Mouse (Mus musculus): Measurements from ENCODE around the gene Cldn12. TPM values are rescaled to one million over a fixed set of nuclear protein-coding genes. Genes with fewer than 3 reads are reported as not detected.
A peak's percentile ranks its signal among the peaks of the same experiment; 100 is the strongest.

The Cldn12 gene
- polyA plus RNA-seq, 1 experiment from 2014 or later: 18.2 TPM

GRCm38 (mm10) chr5:5486071-5486470, 28.7 kb downstream of the Cldn12 start:
- no peaks in the 10 kb centered on the region for H3K9me3 ChIP-seq
- ATAC-seq (replicated peaks): no peak
- H3K27me3 ChIP-seq: no peaks in the 10 kb centered on the region
- no peaks in the 10 kb centered on the region for H3K36me3 ChIP-seq
- H3K27ac ChIP-seq (replicated peaks): no peak overlapping the region
- 30% methylated on average over 3 of the region's 3 CpGs for WGBS
- H3K4me1 ChIP-seq: no peaks in the 10 kb centered on the region
- H3K4me2 ChIP-seq (replicated peaks): no peak overlapping the region
- no peak overlapping the region for H3K9ac ChIP-seq (replicated peaks)
- no peak overlapping the region for H3K4me3 ChIP-seq

GRCm38 (mm10) chr5:5483254-5483858, 31.4 kb downstream of the Cldn12 start:
- Histone ChIP-seq H3K4me2 (replicated peaks) (no peak overlapping the region), H3K4me3 (no peak overlapping the region), H3K9me3 (no peaks in the 10 kb centered on the region), H3K27me3 (no peaks in the 10 kb centered on the region), H3K36me3 (no peaks in the 10 kb centered on the region), H3K27ac (replicated peaks) (no peak overlapping the region), H3K9ac (replicated peaks) (no peak overlapping the region), H3K4me1 (no peaks in the 10 kb centered on the region)
- 80% methylated on average over 9 of the region's 9 CpGs for WGBS
- ATAC-seq (replicated peaks): no peak

GRCm38 (mm10) chr5:5481662-5482061, 33.1 kb downstream of the Cldn12 start:
- Histone ChIP-seq H3K36me3 (no peaks in the 10 kb centered on the region), H3K27ac (replicated peaks) (no peak overlapping the region), H3K4me2 (replicated peaks) (no peak overlapping the region), H3K9me3 (no peaks in the 10 kb centered on the region), H3K4me3 (no peak overlapping the region), H3K27me3 (no peaks in the 10 kb centered on the region), H3K9ac (replicated peaks) (no peak overlapping the region), H3K4me1 (no peaks in the 10 kb centered on the region)
- WGBS: 0% methylated on average over 1 of the region's 1 CpGs
- 0 out of 2 replicates have a peak, but pooled peaks have one; percentile 43 for ATAC-seq (replicated peaks)

GRCm38 (mm10) chr5:5479043-5479442, 35.7 kb downstream of the Cldn12 start, which contains the start of gene 1700015F17Rik:
Gene 1700015F17Rik (minus strand): TSS chr5:5479143.
- H3K9me3 ChIP-seq: no peaks in the 10 kb centered on the region
- no peak for ATAC-seq (replicated peaks)
- H3K4me2 ChIP-seq (replicated peaks): no peak within 1 kb of the TSS
- H3K27me3 ChIP-seq: no peaks in the 10 kb centered on the region
- no peak within 1 kb of the TSS for H3K4me3 ChIP-seq
- no peaks in the 10 kb centered on the region for H3K36me3 ChIP-seq
- no peak within 1 kb of the TSS for H3K27ac ChIP-seq (replicated peaks)
- no peaks in the 10 kb centered on the region for H3K4me1 ChIP-seq
- 88% methylated on average over 6 of the region's 6 CpGs for WGBS
- no peak within 1 kb of the TSS for H3K9ac ChIP-seq (replicated peaks)

GRCm38 (mm10) chr5:5476133-5476532, 38.6 kb downstream of the Cldn12 start:
- no peaks in the 10 kb centered on the region for H3K27me3 ChIP-seq
- ATAC-seq (replicated peaks): no peak
- H3K9me3 ChIP-seq: no peaks in the 10 kb centered on the region
- no peak overlapping the region for H3K4me3 ChIP-seq
- WGBS: 91% methylated on average over 4 of the region's 4 CpGs
- no peaks in the 10 kb centered on the region for H3K4me1 ChIP-seq
- no peak overlapping the region for H3K27ac ChIP-seq (replicated peaks)
- no peak overlapping the region for H3K4me2 ChIP-seq (replicated peaks)
- H3K9ac ChIP-seq (replicated peaks): no peak overlapping the region
- no peaks in the 10 kb centered on the region for H3K36me3 ChIP-seq

- no peak for ATAC-seq (replicated peaks)
- 77% methylated on average over 1 of the region's 1 CpGs for WGBS
- no peaks in the 10 kb centered on the region for H3K4me1 ChIP-seq
- no peak overlapping the region for H3K9ac ChIP-seq (replicated peaks)
- no peaks in the 10 kb centered on the region for H3K36me3 ChIP-seq
- H3K4me3 ChIP-seq: no peak overlapping the region
- no peaks in the 10 kb centered on the region for H3K27me3 ChIP-seq
- H3K9me3 ChIP-seq: no peaks in the 10 kb centered on the region
- no peak overlapping the region for H3K4me2 ChIP-seq (replicated peaks)
- no peak overlapping the region for H3K27ac ChIP-seq (replicated peaks)
Observed at GRCm38 (mm10) chr5:5465256-5465655, 49.5 kb downstream of the Cldn12 start.

Other genes starting within 250 kb of the Cldn12 start
- gene Cdk14, start 94.6 kb downstream of the Cldn12 start, polyA plus RNA-seq (2015; fragmentation: Nextera tagmentation; extraction: Ambion mirVana): 32.3 and 34.4 TPM in 2 replicates
- gene 1700015F17Rik, start 35.8 kb downstream of the Cldn12 start, polyA plus RNA-seq (2015; fragmentation: Nextera tagmentation; extraction: Ambion mirVana): not detected in 2 replicates
- 23.7 and 27.9 TPM in 2 replicates for gene Gtpbp10, start 44.6 kb upstream of the Cldn12 start, polyA plus RNA-seq (2015; fragmentation: Nextera tagmentation; extraction: Ambion mirVana)
- 9.8 TPM in 2 replicates for gene Gm8773, start 58.8 kb upstream of the Cldn12 start, polyA plus RNA-seq (2015; fragmentation: Nextera tagmentation; extraction: Ambion mirVana)
- gene Cfap69, start 149.3 kb upstream of the Cldn12 start, polyA plus RNA-seq (2015; fragmentation: Nextera tagmentation; extraction: Ambion mirVana): 6.7 and 8.2 TPM in 2 replicates
- gene Steap2, start 179.6 kb upstream of the Cldn12 start, polyA plus RNA-seq (2015; fragmentation: Nextera tagmentation; extraction: Ambion mirVana): 5.0 and 5.2 TPM in 2 replicates
- gene Steap1, start 234.4 kb upstream of the Cldn12 start, polyA plus RNA-seq (2015; fragmentation: Nextera tagmentation; extraction: Ambion mirVana): 1.9 and 2.8 TPM in 2 replicates

Data from forebrain, embryonic 15.5 days (tissue).